Comparison of ENCODE assay signal across 8 mouse cellular contexts in the genomic region with DNA sequence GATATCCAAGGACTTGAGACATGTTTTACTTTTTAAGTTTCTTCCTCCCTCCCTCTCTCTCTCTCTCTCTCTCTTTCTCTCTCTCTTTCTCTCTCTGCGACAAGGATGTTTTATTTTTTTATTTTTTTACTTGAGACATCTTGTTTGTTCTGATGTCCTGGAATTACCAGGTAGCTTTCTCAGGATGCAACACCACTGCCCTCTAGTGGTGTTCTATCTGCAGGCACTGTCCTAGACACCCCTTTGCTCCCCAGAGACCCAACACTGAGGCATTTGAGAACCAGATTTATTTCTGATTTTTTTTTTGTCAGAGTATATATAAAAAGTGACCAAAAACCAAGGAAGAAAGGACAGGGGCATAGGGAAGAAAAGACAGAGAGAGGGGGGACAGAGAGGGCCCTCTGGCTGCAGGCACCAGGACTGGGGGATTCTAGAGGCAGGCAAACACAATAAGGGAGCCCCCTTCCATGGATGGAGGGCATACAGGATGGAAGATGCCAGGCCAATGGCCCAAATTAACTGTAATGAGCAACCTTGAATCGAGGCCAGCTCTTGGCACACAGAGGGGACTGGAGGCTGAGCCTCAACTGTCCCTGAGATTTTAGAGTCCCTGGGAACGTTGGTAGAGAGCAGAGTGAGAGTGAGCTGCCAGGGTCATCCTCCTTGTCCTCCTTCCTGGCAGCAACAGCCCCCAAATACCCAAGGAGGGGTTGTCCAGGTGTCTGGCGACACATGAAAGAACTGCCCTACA. TPM values are rescaled to one million over a fixed set of nuclear protein-coding genes. Genes with fewer than 3 reads are reported as not detected.
DNase-seq lines count a peak whose midpoint lies in the region; ATAC-seq lines count a peak whose summit lies in the region.

No protein-coding gene starts in this region.

- no peak for ATAC-seq in CD4-positive, CD25-positive, alpha-beta regulatory T cell, adult 4 months

- peak; percentile 72 for DNase-seq in CD4-positive, CD25-positive, alpha-beta regulatory T cell, adult 2 months (ENCODE audit: low read depth, low spot score)
- peak; percentile 55 for DNase-seq in layer of hippocampus, adult 11-12 months (ENCODE audit: low spot score)
- DNase-seq in layer of hippocampus, adult 9-10 months (ENCODE audit: low spot score), result no peak
- DNase-seq in ES-CJ7 (ENCODE audit: low read depth, low spot score), result peak; percentile 41
- DNase-seq in cerebellum, postnatal 10 days, result peak; percentile 83 to 88
- peak; percentile 74 for DNase-seq in lung, postnatal 36 days
- DNase-seq in urinary bladder, postnatal 36 days (ENCODE audit: low spot score in 2 of 2), result no peak

RNA-seq across cellular contexts. Expression of a gene that starts 2.5 kb away (rescaled TPM):
- 10 to 100 TPM; 19.0 to 45.0 TPM for polyA plus RNA-seq in CD4-positive, CD25-positive, alpha-beta regulatory T cell, adult 4 months (2017; shearing (Covaris generic))

RNA-seq across cellular contexts. Expression of a gene that starts 3.5 kb away (rescaled TPM):
- 100 to 1,000 TPM in 1 of 2 experiments, 10 to 100 TPM in 1; 86.8 to 115 TPM for polyA plus RNA-seq in CD4-positive, CD25-positive, alpha-beta regulatory T cell, adult 4 months (2017; shearing (Covaris generic))

RNA-seq across cellular contexts. Expression of a gene that starts 3.9 kb away (rescaled TPM):
- 1 to 10 TPM; 5.9 to 7.1 TPM for polyA plus RNA-seq in CD4-positive, CD25-positive, alpha-beta regulatory T cell, adult 4 months (2017; shearing (Covaris generic))

RNA-seq across cellular contexts. Expression of a gene that starts 10.4 kb away (rescaled TPM):
- 100 to 1,000 TPM; 178 to 280 TPM for polyA plus RNA-seq in CD4-positive, CD25-positive, alpha-beta regulatory T cell, adult 4 months (2017; shearing (Covaris generic))

Comparison
In these comparisons a context has a peak if more than half of its experiments do, and no peak if none do; other contexts are left out.
1. DNase-seq: peak in CD4-positive, CD25-positive, alpha-beta regulatory T cell, adult 2 months (single experiment), layer of hippocampus, adult 11-12 months (single experiment), ES-CJ7 (single experiment), cerebellum, postnatal 10 days (2 of 2) and lung, postnatal 36 days (single experiment); none in layer of hippocampus, adult 9-10 months (single experiment) and urinary bladder, postnatal 36 days (0 of 2).